Mouse (Mus musculus) megakaryocyte-erythroid progenitor cell, adult 5-6 weeks (primary cell): ENCODE data around the gene Dydc2. TPM values are rescaled to one million over a fixed set of nuclear protein-coding genes. Genes with fewer than 3 reads are reported as not detected.
A peak's percentile ranks its signal among the peaks of the same experiment; 100 is the strongest.

Source experiments
- ATAC-seq: replicated peaks from 2 replicates; pipeline ENCODE4 v1.8.0; 2016; ENCODE audit warnings: mild to moderate bottlenecking, inconsistent platforms; ENCODE audit not compliant: severe bottlenecking, poor library complexity, low FRiP score, low TSS enrichment
- total RNA-seq, 2 experiments: library from RNA; stranded (forward) in 1 of 2; stranded (reverse) in 1 of 2; fragments of 200-1000, 215-1000 nt in 1 of 2; fragments of >200 nt in 1 of 2; fragmentation: Nextera tagmentation in 1 of 2; gene quantifications; 2 replicates each; pipeline ENCODE4 v1.2.3; 2014 to 2017

Dydc2 gene
- total RNA-seq, 2 experiments from 2014 or later: not detected

GRCm38 (mm10) chr14:41052481-41052880 lies 16.5 kb downstream of the Dydc2 start:
- peak; percentile 74 for ATAC-seq

- ATAC-seq: no peak
Measured at GRCm38 (mm10) chr14:41050471-41050870, 18.5 kb downstream of the Dydc2 start.

- no peak for ATAC-seq
Measured at GRCm38 (mm10) chr14:41047402-41047801, 21.6 kb downstream of the Dydc2 start.

- ATAC-seq: peak; percentile 85
Measured at GRCm38 (mm10) chr14:41035146-41035798, 33.7 kb downstream of the Dydc2 start.

GRCm38 (mm10) chr14:41033135-41034110 lies 35.6 kb downstream of the Dydc2 start:
- peak; percentile 91 for ATAC-seq

- ATAC-seq: no peak
Measured at GRCm38 (mm10) chr14:41030989-41031513, 38.0 kb downstream of the Dydc2 start.

GRCm38 (mm10) chr14:41029303-41029702 lies 39.7 kb downstream of the Dydc2 start:
- ATAC-seq: no peak

- ATAC-seq: peak; percentile 81
Measured at GRCm38 (mm10) chr14:41025594-41026284, 43.3 kb downstream of the Dydc2 start.

- no peak for ATAC-seq
Measured at GRCm38 (mm10) chr14:41025087-41025486, 43.9 kb downstream of the Dydc2 start.

- ATAC-seq: no peak
Measured at GRCm38 (mm10) chr14:41021246-41021645, 47.8 kb downstream of the Dydc2 start.

- no peak for ATAC-seq
Measured at GRCm38 (mm10) chr14:41017460-41017859, 51.5 kb downstream of the Dydc2 start.

GRCm38 (mm10) chr14:41014701-41015240 lies 54.2 kb downstream of the Dydc2 start:
- ATAC-seq: no peak

GRCm38 (mm10) chr14:41013630-41014613 lies 55.1 kb downstream of the Dydc2 start, which contains the start of gene Fam213a:
TSS of gene Fam213a (minus strand) at chr14:41013788.
- ATAC-seq: peak; percentile 95

GRCm38 (mm10) chr14:41013143-41013542 lies 55.9 kb downstream of the Dydc2 start:
- ATAC-seq: 0 out of 2 replicates have a peak, but pooled peaks have one; percentile 17

GRCm38 (mm10) chr14:41011916-41012315 lies 57.1 kb downstream of the Dydc2 start:
- ATAC-seq: no peak

- peak; percentile 46 for ATAC-seq
Measured at GRCm38 (mm10) chr14:41008138-41008537, 60.9 kb downstream of the Dydc2 start.

- ATAC-seq: peak; percentile 66
Measured at GRCm38 (mm10) chr14:41007641-41008040, 61.4 kb downstream of the Dydc2 start.

GRCm38 (mm10) chr14:41006899-41007298 lies 62.1 kb downstream of the Dydc2 start:
- peak; percentile 82 for ATAC-seq
